Mouse (Mus musculus) frontal cortex, adult 2 months (tissue): ENCODE data around the gene Zfp131. TPM values are rescaled to one million over a fixed set of nuclear protein-coding genes. Genes with fewer than 3 reads are reported as not detected.

Experiments
- DNase-seq, 2 experiments: peaks; one replicate each; pipeline ENCODE4 v3.0.0; 2022; ENCODE audit warnings: low spot score in 1 of 2; ENCODE audit errors: extremely low spot score in 1 of 2
- polyA plus RNA-seq: library from polyadenylated mRNA; depleted of rRNA; stranded (reverse); fragments of >200 nt; gene quantifications from 2 replicates; pipeline ENCODE4 v1.2.3, GENCODE M21; 2012

The Zfp131 gene
- polyA plus RNA-seq, 1 experiment: 30.3 TPM

DNA sequence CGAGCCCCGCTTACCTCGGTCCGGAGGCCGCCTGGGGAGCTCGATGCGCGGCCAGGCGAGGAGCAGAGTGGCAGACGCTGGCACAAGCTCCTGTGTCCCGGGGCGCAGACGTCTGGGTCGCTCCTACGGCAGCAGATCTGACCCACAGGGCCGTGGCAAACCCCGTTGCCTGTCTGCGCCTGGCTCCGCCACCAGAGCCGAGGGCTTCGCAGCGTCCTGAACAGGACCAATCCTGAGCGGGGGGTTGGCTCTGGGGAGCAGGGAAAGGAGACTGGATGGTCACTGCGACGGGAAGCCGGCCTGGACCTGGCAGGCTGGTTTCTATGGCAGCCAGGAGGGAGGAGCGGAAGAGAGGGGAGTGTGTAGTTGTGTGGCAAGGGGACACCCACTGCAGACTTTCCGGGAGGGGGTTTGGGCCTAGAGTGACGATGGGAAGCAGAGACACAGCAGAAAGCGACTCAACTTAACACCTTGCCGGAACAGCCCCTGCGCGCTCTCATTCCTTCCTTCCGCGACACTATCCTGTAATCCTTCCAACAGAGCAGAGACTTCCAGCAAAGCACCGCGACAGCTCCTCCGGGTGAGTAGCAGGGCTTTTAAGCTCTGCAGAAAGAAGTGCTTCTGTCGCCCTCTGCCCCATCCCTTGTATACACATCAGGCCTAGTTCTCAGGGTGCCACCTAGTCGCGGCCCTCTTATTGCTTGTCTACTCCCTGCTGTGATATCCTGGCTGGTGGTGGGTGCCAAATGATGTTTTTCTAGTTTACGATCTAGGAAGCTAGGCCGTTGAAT lies 34.8 kb downstream of the Zfp131 start, which contains the start of gene Nim1k:
Gene Nim1k, minus strand, starts transcription at position 202 of the 791 bp plus-strand sequence.
- DNase-seq: peak; percentile 76 to 83

- DNase-seq: peak in 1 of 2 experiments; percentile 39
These were observed 35.5 kb downstream of the Zfp131 start for GRCm38 (mm10) chr13:119755141-119755547.

DNA sequence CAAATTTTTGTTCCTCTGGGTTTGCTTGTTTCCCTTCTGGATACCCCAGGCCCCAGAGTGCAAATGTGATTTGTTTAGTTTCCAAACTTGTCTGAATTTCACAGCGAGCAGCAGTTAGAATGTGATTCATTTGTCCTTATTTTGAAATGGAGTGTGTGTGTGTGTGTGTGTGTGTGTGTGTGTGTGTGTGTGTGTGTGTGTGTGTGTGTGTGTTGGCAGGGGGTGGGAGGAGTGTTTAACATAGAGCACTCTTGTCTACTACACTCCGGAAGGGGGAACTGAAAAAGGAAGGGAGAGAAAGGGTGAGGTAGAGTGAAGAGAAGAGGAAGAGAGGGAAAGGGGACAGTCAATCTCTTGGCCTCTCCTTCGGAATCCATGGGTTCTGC lies 36.1 kb downstream of the Zfp131 start:
- peak in 1 of 2 experiments; percentile 42 for DNase-seq

- DNase-seq: peak; percentile 49 to 68
These were observed 36.6 kb downstream of the Zfp131 start for GRCm38 (mm10) chr13:119753859-119754634.

DNA sequence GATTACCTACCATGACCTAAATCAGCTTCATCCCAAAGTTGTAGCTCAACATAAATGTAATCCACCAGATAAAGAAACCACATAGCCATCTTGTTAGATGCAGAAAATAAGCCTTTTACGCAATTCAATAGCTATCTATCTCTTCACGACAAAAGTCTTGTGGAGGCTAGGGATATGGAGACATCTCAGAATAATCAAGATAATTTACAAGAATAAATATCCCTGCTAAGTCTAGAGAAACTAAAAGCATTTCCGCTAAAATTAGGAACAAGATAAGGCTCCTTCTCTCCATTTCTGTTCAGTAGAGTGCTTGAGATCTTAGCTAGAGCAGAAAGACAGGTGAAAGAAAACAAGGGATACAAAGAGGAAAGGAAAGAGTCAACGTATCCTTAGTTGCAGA lies 43.8 kb downstream of the Zfp131 start:
- no peak for DNase-seq

GRCm38 (mm10) chr13:119743470-119743869 lies 47.2 kb downstream of the Zfp131 start:
- no peak for DNase-seq

DNA sequence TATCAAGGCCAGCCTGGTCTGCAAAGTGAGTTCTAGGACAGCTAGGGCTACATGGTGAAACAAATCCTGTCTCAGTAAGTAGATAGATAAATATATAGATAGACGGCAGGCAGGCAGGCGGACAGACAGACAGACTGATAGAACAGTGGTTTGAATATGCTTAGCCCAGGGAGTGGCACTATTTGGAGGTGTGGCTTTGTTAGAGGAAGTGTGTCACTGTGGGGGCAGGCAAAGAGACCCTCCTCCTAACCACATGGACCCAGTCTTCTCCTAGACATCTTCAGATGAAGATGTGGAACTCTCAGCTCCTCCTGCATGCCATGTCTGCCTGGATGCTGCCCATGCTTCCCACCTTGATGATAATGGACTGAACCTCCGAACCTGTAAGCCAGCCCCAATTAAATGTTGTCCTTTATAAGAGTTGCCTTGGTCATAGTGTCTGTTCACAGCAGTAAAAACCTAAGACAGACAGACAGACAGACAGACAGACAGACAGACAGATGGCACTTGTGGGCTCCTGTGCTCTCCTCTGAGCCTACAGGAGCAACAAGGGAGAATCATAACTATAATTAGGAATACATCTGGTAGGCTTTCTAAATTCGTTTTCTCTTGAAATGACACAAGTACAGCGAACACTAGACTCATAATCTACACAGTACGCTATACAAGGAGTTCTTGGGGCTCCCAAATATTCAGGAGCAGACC lies 47.8 kb downstream of the Zfp131 start:
- peak in 1 of 2 experiments; percentile 52 for DNase-seq

- DNase-seq: no peak
These were observed 49.1 kb downstream of the Zfp131 start for GRCm38 (mm10) chr13:119741390-119742237.

DNA sequence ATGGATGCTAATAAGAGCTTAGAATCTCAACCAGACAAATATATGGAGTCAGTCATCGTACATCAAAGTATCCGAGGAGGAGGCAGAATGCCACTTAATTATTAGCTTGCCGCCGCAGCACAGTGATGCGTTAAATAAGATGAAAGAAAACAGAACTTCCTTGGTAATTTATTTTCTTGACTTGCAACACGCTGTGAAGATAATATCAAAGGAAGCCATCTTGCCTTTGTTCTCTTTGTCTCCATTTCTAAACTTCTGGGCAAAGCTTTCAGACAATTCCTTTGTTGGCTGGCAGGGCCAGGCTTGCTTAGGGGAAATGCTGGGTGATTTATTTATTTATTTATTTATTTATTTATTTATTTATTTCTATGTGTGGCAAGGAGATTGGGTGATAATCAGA lies 59.2 kb downstream of the Zfp131 start:
- no peak for DNase-seq

GRCm38 (mm10) chr13:119729406-119729805 lies 61.3 kb downstream of the Zfp131 start:
- DNase-seq: no peak

DNA sequence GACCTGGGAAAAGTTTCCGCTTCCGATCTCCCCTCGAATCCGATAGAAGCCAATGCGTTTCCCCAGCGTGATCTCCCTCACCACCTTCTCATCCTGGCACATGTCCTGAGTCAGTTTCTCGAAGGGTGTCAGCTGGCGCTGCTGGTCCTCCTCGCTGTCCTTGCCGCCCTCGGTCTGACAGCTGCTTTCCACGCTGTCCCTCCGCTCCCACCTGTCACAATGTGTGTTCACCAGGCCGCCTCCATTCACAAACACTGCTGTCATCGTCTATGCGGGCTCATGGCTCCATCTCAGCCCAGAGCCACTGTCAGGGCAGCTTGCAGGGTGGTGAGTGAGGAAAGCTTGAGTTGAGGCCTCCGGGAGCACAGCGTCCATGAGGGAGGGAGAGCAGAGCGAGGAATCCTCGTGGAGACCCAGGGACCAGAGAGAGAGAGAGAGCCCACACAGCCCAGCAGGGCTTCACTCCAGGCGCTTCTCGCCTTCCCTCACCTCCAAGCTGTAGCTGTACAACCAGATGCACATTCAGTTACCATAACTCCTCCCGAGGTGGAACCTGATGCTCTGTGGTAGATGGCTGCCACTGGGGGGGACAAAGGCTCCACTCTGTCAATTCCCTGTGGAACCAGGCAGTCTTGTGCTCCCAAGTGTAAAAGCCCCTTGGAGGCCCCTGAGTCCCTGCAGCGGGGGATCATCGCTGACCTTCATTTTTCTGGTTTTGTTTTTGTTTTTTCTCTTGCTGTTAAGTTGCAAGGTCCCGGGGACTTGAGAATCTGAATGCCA lies 62.9 kb downstream of the Zfp131 start:
- peak in 1 of 2 experiments; percentile 64 for DNase-seq

- no peak for DNase-seq
These were observed 66.1 kb downstream of the Zfp131 start for GRCm38 (mm10) chr13:119724541-119724940.

DNA sequence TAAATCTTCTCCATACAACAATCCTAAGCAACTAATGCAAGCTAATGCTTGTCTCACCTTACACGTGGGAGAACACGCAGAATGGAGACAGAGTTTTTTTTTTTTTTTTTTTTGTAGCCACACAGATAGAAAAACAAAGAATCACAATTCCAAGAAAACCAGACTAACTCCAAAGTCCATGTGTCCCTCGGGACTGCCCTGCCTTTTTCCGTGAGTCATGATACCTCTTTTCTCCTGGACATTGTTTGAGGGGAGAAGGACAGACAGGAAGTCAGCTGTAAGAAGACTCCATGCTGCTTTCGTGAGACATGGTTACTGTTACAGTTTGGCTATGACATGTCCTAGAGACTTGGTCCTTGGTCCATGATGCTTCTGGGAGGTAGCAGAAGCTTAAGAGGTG lies 67.3 kb downstream of the Zfp131 start:
- DNase-seq: no peak

GRCm38 (mm10) chr13:119722447-119722846 lies 68.2 kb downstream of the Zfp131 start:
- DNase-seq: no peak

- no peak for DNase-seq
These were observed 74.6 kb downstream of the Zfp131 start for GRCm38 (mm10) chr13:119716105-119716504.
